Mouse (Mus musculus) right cerebral cortex, adult 18-20 months (tissue): ENCODE measurements around the gene Chdh.

Source experiments
- DNase-seq: peaks from one replicate; pipeline ENCODE4 v3.0.0; 2022; ENCODE audit warnings: mixed read lengths

Gene Chdh

DNA sequence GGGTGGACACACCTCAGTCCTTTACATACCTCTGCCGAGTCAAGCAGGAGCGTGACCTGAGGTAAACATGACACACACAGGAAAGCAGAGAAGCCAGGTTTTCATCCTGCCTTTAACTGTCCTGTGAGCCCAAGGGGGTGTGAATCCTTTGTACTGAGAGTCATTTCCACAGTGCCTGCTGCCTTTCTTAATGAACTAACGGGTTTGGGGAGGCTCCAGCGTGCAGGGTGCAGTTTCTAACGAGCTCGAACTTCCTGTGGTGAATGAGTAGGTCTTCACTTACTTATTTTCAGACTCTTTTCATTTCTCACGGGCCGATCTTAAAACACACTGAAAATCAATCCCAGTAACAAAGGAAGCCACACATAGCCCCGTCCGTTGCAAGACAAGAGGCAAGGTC, 5.7 kb downstream of the Chdh start:
- no peak for DNase-seq

DNA sequence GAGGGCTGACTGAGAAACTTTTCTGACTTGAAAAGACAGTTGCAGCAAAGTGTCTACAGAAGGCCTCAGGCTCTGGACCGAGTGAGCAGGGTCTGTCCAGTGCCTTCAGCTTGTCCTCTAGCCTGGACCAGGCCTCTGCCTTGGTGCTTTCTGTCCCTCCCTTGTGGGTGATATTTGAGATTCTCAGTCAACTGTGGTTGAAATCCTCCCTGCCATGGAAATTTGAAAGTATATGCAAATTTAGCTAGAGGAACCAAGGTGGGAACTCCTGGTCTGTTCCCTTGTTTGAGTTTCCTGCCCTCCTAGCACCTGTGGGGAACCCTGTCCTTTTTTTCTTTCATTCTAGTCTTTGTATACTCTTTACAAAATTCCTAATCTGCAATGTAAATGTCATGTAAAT, 6.2 kb downstream of the Chdh start:
- DNase-seq = no peak

DNA sequence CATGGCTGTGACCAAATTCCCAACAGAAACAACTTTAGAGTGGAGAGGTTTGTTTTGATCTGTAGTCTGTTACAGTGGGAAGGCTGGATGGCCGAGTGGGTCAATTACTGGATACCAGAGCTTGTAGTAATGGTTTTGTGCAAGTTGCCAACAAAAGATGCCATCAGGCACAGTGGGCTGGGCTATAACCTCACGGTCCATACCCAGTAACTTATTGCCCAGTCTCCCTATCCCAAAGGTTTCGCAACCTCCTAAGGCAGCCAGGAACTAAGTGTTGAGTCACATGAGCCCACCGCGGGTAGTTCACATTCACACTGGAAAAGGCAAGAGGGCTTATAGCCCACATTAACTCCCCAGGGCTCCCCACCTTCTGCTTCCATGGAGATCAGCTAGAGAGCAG, 7.8 kb downstream of the Chdh start:
- DNase-seq = no peak

DNA sequence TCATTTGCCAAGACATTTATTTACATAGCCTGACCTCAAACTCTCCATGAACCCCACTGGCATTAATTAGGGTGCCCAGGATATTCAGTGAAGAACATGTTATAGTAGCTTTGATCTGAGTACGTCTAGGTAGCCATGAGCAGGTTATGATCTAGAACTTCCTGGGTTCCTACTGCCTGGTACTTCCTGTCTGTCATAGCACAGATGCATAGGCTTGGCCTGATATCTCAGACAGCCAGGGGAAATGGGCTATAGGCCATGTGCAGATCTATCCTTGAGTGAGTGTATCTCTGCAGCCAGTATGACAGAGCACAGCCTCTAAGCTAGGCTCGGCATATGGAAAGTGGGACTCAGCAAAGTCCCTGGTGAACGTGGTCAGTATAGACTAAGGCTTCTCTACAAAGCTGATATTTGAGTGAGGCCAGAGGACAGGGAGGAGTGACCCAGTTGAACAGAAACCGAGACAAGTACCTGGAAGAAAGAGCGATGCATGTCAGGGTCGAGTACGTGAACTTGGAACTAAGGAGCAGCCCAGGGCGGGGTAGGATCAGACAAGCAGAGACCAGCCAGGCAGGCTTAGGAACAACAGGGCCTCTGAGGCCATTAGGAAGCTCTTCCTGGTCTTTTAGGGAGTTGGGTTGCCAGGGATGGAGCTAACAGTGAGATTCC, 9.1 kb downstream of the Chdh start:
- DNase-seq = no peak

DNA sequence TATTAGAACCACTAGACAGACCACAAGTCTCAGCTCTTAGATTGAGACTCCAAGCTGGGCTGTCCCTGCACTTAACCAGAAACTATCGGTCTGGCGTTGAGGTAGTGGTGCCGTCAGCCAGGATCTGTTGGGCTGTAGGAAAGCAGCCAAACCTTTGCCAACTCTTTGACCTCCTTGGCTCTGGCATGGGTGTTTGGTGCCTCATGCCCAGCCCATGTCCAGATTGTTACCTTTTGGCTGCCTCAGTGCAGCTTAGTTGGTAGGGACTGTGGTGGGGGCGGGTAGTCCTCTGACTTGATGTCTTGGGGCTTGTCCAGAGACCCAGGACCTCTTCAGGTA, 9.6 kb downstream of the Chdh start:
- DNase-seq = no peak

DNA sequence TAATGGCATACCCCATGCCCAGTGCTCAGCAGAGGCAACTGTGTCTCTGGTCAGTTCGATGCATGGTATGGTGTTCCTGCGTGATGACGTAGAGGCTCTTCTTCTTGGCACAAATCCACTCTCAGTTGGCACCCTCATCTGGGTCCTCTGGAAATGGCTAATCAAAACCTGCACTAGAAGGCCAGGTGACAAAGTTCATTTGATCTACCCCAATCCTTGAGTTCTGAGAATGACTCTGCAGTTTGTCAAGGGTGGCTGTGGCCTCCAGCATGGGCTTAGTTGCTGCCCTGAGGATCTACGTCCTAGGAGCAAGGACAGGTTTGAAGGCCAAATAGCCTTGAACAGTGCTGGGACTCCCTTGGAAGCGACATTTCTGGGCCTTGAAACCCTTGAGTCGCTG, 10.0 kb downstream of the Chdh start:
- DNase-seq = no peak

DNA sequence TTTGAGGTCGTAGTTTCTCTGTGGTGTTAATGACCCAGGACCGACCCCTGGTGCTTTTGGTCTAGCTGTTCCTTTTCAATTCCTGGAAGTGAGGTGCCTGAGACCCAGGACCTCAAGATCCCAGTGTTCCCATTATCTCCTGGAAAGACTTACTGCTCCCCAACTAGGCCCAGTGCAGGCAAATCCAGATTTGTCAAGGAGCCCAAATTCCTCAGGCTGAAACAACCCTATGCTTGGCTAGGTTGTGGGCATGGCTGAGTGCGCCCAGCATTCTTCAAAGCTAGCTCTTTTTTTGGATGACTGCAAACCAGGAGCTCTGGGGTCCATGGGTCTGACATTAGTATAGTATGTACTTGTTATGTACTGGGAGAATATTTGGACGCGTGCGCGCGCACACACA, 10.6 kb downstream of the Chdh start:
- DNase-seq = no peak

DNA sequence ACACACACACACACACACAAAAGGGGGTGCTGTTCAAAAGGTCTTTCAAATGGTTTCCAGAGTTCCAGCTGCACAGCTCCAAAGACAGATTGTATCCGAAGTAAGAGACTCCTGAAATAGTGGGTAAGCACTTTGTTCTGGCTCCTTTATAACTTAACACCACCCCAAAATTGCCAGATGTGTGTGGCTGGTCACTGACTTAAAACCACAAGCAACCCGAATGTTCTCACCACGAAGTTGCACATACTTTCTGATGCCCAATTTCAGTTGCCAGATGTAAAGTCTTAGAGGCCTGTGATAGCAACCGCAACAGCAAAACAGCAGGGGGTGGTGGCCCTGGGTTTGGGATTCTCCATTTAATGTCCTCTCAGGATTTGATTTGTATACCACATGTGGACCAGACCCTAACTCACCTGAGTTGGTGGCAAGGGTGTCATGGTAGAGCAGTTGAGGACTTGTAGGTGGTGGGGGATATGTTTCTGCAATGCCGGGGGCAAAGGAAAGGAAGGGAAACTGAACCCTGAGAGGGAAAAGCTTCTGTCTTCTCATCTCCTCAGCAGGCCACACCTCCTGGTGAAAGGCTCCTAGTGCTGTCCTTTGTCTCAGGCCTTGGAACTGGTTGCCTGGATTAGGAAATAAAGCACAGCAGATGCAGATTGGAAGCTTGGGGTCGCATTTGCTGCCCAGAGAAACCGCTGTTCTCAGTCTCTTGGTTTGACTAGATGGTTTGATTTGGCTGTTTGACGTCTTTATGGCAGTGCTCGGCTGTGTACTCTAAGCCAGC, 11.2 kb downstream of the Chdh start:
- no peak for DNase-seq

DNA sequence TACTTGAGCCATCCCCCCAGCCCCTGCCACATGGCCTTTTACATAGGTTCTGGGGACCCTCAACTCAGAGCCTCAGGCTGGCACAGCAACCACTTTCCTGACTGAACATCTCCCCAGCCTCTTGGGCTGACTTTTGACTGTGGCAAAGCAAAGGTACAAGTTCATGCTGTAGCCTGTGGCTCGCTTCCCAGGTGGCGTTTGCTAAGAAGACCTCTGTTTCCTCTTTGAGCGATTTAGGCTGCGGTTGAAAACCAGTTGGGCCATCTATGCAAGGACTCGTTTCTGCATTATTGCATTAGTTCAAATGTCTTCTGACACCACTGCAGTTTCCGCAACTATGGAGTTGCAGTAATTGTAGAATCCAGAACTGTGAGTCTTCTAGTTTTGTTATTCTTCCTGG, 13.6 kb downstream of the Chdh start:
- no peak for DNase-seq

DNA sequence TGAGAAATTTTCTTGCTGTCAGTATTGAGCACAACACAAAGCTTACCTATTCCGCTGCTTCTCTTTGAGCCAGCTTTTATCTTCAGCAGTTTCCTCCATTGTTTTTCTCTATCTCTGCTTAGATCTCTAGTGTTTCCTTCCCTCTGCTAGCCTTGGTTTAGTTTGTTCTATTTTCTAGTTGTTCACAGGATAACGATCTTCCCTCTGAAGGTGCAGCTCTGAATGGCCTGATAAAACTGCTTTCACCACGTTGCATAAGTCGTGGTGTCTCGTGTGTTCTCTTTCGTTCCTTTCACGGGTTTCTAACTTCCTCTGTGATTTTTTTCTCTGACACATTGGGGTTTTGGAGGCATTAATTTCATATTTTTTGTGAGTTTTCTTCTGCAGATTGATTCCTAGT, 15.6 kb downstream of the Chdh start:
- no peak for DNase-seq

DNA sequence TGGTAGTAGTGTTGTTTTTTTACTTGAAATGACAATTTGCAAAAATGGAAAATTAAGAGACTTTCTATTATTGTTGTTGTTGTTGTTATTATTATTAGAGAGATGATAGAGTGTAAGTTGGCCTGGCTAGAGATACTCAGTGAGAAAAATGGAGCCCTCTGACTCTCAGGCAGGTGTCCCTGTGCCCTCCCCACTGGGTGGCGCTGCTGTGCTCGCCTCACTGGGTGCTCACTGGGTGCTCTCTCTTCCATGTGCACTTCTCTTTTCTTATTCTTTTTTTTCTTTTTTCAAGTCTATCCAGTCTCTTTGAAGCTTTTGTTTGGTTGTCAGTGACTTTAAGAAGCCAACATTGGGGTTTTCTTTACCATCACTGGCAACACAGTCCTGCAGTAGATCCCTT, 18.6 kb downstream of the Chdh start:
- DNase-seq = no peak

DNA sequence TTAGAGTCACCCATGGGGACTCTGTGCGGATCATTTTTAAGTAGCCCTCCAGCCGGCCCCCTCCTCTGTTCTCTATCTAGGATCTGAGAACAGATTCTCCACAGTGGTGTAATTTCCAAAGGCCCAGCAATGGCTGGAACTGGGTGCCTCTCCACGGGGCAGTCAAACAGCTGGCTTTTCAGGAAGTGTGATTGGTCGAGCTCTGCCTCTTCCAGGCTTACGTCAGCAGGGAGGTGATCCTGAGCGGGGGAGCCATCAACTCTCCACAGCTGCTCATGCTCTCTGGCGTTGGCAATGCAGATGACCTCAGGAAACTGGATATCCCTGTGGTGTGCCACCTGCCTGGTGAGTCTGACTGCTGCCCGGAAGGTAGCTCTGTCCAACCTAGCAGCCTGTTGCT, 24.6 kb downstream of the Chdh start:
- no peak for DNase-seq

DNA sequence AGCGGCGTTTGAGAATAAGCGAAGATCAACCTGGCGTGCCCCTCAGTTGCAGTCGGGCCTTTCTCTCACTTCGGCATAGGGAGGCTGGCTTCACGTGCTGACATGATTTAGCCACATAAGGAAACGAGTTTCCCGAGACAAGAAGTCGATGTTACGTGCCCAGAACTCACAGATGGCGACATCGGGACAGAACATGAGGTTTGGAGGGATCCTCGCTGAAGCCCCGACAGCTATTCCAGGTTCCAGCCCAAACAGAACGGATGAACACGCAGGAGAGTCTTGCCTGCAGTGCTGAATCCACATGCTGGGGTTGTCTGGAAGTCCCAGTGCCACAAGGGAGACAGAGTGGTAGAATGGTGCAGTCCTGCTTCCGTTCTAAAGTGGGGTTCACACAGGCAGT, 29.6 kb downstream of the Chdh start:
- DNase-seq = no peak

DNA sequence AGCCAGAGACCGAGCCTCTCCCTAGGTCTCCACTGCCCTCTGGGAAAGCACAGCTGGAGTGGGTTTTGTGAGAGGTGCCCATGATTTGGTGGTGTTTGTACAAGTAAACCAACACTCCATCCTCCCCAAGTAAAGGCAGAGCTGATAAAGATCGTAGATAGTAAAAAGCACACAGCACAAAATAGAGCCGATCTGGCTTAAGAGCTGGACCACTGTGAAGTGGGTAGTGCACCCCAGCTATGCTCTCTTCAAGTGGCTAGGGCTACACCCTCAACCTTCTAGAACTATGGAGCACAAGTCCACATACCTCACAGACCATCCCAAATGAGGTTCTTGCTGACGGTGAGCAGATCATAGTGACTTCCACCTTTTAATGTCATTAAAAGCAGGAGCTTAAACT, 30.6 kb downstream of the Chdh start:
- DNase-seq = no peak

DNA sequence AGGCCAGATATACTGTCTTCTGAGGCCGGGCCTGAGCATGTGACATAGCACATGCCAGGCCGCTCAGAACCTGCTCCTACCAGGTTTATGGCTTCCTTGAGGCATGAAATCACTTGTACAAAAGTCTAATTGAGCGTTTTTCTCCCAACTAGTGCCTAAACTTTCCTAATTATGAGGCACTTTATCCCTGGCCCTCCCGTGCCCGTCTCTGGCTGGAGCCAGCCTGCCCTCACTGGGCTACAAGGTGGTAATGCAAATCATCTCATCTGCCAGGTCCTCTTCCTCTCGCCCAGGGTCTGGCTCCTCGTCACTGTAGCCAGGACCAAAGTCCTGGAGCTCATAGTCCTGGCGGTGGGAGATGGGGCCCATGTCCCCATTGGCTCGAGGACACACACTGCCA, 33.0 kb downstream of the Chdh start:
- no peak for DNase-seq

DNA sequence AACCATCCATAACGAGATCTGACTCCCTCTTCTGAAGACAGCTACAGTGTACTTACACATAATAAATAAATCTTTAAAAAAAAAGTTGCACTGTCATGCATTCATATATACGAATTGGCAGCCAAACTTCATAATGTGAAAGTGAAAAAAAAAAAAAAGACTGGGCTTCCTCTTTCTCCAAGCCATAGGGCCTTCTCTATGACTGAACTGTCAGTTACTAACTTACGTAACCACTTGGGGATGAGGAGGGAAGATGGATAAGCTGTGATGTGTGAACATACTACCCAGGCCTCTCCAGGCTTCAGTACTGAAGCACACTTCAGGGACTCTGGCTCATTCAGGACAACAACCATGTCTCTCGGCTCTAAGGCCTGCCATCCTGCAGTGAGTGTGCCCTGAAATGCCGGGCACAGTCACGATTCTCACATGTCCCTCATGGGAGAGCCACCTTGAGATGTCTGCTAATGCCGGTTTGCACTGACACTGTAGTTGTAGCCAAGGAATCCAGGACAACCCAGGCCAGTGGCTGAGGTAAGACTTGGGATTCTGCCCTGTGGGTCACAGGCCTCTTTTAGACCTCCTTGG, 34.6 kb downstream of the Chdh start:
- DNase-seq = no peak

DNA sequence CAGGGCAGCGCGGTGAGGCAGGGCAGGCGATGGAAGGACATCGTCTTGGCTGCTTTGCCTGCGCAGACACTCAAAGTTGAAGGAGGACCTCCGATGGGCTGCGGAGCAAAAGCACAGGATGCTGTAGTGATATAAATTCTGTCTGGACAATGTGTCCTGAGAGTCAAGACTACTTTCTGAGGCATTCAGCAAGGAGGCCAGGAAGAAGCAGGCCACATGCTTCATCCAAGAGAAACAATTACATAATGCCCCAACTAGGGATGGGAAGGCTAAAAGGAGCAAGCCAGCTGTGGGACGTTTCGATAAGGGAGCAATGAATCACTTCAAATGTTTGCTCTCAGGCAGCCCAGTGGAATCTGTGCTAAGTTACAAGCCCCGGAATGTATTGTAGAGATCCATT, 36.4 kb downstream of the Chdh start:
- no peak for DNase-seq

DNA sequence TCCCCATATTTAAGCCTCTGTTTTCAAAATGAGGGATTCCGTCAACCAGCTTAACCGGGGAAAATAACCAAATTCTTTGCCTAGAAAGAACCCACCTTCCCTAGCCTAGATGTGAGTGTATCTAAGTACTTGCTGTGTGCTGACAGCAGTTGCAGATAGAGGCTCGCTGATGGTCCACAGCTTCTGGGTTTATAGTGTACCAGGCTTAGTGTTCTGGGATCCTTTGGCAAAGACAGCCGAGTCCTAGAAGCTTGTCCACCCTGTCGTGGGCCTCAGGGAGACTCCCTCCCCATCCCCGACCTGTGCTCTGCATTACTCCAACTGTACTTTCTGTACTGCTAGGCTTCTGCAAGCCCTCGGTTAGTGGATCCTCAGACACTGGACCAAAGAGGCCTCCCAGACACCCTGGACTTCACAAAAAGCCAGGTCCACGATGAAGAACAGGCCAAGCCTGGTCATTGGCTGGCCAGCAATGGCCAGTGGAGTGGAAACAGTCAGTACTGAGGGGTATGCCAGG, 36.9 kb downstream of the Chdh start:
- DNase-seq = no peak

DNA sequence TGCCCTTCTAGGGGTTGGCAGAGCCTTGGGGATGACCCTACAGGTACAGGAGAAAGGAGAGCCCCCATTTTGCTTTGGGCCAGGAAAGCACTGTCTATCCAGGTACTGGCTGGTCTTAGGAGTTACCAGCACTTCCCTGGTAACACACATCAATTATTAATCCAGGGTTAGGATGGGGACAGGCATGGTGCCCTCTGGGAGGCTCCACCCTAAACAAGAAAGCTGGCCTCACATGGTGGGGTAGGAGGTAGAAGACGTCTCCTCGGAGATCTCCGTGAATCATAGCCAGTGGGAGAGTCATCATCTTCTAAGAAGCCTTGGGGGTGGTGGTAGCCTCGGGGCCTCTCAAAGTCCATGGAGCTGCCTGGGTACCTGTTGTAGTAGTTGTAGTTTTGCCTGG, 38.2 kb downstream of the Chdh start:
- DNase-seq = no peak

DNA sequence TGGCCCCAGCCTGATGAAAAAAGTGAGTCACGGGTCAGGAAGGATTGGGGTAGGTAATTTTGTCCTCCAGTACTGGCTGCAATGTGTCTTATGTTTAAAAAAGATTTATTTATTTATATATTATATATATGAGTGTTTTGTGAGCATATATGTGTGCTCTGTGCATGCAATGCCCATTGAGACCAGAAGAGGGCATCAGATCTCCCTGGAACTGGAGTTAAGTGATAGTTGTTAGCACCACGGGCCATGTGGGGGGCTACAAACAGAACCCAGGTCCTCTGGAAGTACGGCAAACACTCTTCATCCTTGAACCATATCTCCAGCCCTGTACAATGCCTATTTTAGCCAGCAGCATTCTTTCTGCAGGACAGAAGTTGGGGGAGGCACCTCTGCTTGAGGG, 39.2 kb downstream of the Chdh start:
- DNase-seq = no peak

DNA sequence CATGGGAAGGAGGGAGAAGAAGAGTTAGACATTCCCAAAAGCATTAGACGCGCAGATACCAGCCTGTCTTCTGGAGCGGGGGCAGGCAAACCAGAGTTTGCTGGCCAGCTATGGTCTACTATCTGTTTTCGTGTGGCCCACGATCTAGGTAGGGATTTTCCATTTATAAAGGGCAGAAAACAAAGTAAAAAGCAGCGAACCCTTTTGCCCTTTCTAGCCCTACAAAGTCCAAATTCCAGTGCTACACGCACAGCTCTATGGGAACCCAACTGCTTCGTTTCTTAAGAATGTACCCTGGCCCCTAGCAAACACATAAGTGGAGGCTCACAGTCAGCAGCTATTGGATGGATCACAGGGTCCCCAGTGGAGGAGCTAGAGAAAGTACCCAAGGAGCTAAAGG, 41.5 kb downstream of the Chdh start:
- no peak for DNase-seq

DNA sequence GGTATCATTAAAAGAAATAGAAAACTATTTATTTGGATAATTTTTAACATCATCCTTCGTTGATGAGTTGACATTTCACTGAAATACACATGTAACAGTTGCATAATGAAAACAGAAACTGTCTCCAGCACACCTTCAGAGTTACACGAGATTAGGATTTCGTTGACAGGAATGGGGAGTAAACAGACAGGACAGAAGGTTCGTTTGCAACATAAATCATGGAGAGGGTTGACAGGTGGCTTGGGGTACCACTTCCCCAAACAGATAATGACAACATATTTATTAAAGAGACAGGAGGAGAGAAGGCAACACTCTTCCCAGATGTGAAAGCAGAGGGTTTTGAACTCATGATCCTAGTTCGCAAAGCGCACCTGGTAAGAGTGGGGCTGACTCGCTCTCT, 46.1 kb downstream of the Chdh start:
- no peak for DNase-seq

DNA sequence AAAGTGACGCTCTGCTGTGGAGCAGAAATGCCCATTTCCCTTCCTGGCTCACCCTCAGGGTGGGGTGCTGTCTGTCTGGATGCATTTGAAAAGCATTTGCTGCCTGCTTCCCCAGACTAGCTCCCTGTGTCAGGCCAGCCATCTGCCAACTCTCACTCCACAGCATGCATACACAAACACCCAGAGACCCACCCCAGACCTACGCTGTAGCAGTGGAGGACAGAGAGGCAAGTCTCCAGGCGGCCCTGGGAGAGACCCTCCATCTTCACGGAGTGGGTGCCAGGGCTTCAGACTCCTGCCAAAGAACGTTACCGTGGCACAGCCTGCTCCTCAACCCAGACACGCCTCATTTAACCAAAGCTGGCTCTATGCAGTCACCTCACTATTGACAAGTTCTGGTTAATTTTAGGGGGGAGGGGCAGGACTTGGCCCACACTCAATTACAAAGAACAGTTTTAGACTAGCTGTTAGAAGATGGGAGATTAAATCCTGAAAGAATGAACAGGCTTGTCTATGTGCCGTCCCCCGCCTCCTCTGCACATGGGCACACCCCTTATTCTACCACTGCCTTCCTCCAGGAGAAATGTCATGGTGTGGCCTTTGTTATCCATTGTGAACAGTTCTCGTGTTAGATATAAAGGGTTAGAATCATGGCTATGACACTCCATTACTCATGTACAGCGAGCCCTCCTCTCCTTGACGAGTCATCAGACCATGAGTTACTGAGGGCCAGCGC, 47.4 kb downstream of the Chdh start:
- DNase-seq = no peak

DNA sequence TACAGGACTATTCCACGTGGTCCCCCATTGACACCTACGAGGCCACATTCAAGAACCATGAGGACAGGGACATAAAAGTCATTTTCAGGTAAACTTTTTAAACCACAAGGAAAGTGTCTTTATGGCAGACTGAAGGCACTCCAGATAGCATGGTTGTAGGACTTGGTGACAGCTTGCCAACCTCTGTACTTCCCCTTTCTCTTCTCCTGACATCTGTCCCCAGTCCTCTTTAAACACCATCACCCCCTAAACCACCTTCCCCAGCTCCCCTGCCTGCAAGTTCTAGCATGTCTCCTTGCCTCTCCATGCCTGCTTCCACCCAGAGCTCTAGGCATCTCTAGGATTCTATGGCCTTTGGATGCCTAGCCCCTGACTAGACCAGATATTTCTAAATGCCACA, 56.0 kb downstream of the Chdh start:
- no peak for DNase-seq
